Mouse (Mus musculus): ENCODE results near the gene Olfr651.
"Not testable (repeated sequence)": the region's sequence is repeated elsewhere in the genome, so short reads cannot be mapped to it uniquely, and the experiment has no call there.

The Olfr651 gene

DNA sequence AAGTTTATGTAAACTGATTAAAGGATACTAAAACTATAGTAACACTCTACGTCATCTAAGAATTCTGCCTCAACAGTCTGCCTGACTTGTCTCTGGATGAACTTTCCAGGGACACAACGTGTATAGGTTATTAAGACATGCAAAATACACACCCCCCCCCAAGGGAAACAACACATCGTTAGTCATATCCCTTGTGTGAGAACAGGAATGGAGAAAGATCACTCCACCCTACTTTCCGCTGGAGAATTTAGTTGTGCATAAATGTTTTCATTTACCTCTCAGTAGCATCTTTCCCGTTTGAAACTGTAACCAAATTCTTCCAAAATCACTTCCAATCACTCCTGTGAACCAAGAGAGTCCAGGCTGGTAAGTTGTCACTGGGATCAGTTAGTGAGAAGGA lies at the start of gene Olfr651:
Gene Olfr651, plus strand, starts transcription at position 301 of the 400 bp plus-strand sequence.
- DNase-seq, result no peak

DNA sequence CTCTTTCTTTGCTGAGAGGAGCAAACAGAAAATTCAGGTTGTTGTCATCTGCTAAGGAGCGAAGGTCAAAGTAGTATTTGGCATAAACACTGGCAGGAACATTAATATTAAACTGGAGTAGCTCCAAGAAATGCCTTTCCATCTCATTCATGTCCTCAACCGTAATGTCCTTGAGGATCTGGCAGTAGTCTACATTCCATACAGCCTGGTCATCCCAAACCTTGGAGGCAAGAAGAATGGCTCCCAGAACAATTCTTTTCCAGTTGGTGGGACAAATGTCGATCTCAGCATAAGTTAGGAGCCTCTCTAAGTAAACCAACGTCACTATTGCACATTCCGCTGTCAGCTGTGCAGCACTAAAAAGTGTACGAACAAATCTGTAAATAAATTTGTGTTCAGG lies 48.7 kb upstream of the Olfr651 start:
- not testable (repeated sequence) for DNase-seq

DNA sequence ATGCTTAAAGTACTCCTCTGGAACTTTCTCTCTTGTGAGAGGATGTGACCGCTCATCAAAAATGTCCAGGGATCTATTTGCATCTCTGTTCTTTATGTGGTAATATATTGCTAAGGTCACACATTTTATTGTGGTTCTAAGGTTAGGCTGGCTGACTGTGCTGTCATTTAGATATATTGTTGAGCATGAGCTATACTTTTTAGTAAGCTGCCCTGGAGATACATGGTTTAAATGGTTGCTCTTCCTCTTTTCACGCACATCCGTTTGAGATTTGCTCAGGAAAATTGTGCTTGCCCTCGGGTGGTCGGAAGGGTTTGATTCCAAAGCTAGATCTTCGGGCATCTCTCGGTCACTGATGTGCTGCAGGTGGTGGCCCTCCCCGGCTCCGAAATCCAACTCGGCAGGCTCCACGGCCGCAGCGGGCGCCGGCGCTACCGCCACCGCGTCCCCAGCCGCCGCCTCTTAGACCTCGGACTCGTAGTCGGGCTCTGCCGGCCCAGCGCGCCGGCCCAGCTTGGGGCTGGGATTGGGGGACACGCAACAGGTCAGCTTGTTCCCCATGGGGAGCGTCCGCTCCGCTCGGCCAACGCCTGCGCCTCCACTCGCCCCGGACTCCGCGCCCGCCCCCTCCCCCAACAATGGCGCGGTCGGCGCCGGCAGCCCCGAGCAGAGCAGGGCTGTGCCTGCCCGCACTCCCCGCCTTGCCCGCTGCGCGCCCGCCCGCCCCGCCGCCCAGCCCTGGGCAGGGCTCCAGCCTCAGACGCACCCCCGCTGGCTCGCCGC lies 48.2 kb upstream of the Olfr651 start:
- DNase-seq, result no peak

DNA sequence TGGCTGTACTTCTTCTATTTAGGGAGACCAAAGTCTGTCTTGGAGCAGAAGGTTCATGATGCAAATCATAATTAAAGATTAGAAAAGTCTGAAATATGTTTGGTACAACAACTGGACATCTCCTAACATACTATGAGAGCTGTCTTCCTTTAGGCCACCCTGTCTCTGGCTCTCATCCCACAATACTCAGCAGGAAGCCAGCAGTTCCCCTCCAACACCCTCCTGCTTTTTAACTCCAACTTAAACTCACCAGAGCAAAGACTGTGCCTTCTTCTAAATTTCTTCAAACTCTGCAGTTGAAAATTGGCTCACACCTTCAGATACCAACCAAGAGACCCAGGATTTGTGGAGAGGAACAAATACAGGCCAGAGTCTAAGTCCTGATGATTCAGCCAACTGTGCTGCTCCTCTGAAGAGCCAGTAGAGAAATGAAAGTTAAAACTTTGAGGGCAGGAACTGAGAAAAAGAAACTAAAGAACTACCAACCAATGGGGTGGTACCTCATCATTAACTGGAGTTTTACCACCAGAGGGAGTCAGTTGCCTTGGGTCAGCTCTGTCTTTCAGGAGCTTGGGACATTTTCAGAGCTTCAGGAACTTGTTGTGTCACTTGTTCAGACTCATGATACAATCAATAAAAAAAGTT lies 42.4 kb upstream of the Olfr651 start, which contains the start of gene Trim30d:
Gene Trim30d, minus strand, starts transcription at position 429 of the 645 bp plus-strand sequence.
- DNase-seq, result not testable (repeated sequence)

DNA sequence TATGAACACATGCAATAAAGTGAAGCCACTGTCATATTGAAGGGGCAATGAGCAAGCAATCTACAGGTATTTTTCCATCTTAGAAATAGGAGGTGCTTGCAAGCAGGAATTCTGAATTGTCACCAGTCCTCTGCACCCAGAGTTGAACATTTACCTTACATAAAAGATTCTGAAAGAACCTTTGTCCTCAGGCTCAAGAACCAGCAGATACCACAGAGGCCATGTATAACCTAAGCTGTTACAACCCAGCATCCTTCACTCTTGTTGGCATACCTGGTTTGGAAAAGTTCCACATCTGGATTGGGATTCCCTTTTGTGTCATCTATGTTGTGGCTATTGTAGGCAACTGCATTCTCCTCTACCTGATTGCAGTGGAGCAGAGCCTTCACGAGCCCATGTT lies 2.8 kb downstream of the Olfr651 start:
- no peak for DNase-seq

DNA sequence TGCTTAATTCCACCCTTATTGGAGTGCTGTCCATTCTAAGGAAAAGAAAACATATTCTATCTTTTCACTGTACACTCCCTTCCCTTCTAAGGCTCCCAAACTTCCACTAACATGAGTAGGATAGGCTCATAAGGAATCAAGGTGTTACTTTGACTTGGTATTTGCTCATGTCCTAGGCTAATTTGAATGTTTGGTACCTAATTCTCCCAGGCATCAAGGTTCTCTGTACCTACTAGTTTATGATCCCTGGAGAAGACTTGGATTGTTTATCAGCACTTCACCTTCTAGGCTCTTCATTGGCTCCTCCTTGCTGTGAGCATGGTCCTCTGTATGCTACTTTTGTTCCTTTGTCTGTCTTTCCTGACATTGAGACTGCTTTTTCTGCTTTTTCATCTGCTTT lies 10.7 kb downstream of the Olfr651 start, which contains the start of gene Olfr652:
Gene Olfr652, plus strand, starts transcription at position 301 of the 400 bp plus-strand sequence.
- DNase-seq, result no peak

GRCm38 (mm10) chr7:104577014-104577413 lies 27.1 kb downstream of the Olfr651 start, which contains the start of gene Olfr653:
Olfr653 (plus strand) TSS chr7:104577314.
- DNase-seq, result no peak

DNA sequence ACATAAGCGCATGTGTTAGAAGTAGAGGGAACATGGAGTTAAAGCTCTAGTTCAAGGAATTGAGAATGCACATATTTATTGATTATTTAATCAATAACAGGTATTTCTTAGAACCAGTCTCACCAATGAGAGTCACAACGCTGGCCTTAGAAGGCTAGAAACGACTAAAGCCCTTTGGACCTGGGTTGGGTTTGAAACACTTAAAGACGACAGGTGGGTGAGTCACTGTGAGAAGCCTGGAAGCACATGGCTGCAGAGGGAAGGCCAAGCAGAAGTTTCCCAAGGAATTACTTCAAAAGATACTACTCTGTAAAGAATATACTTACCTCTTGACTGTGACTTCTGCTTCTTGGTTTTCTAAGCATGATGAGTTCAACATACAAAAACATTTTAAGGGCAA lies 30.9 kb downstream of the Olfr651 start:
- DNase-seq, result no peak

GRCm38 (mm10) chr7:104581429-104581828 lies 31.5 kb downstream of the Olfr651 start:
- no peak for DNase-seq

DNA sequence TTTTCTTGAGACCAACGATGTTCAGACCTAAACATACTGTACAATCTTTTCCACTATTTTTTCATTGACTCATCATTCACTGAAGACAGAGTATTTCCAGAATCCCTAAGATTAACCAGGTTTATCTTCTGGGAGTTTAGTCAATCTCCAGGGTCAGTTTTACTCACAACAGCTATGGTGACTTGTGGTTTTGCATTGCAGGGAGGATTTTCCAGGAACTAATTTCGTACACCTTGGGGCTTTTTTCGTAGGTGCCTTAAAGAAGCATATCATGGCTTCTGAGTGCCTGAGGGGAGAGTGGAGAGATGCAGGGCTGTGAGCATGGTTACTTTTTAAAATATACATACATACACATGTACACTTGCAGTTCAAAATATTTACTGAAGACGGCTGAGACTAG lies 36.8 kb downstream of the Olfr651 start, which contains the start of gene Olfr654:
Gene Olfr654, plus strand, starts transcription at position 301 of the 400 bp plus-strand sequence.
- DNase-seq, result no peak

- no peak for DNase-seq
These were observed 38.3 kb downstream of the Olfr651 start for GRCm38 (mm10) chr7:104588274-104588673.

- DNase-seq, result no peak
These were observed 51.7 kb downstream of the Olfr651 start, which contains the start of gene Olfr655 for GRCm38 (mm10) chr7:104601679-104602078. Olfr655 (minus strand) TSS chr7:104601779.

DNA sequence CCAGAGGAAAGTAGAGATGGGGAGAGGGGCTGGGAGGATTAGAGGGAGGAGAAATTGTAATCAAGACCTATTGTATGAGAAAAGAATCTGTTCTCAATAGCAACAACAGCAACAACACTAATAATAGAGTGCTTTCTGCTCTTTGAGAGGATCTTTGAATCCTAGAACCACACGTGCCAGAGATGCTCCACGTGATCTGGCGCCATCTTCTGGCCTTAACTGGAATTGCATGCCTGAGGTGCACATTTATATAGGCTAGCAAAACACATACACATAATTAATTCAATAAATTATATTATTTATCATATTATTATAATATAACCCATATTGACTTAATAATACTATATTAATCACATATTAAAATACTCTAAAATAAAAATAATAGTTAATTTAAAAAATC lies 53.2 kb downstream of the Olfr651 start:
- peak; percentile 9 to 11 for DNase-seq
